Mouse (Mus musculus) gastrocnemius, postnatal 36 days (tissue): ENCODE measurements around the gene Chst3. TPM values are rescaled to one million over a fixed set of nuclear protein-coding genes. Genes with fewer than 3 reads are reported as not detected.

Source experiments
- microRNA-seq, 2 experiments: library from miRNA; unstranded; fragments of <30 nt; microRNA quantifications; one replicate each; pipeline ENCODE4 v1.2.0; 2021
- total RNA-seq, 2 experiments: library from RNA; stranded (reverse); gene quantifications; 2 replicates each; pipeline ENCODE4 v1.2.3; 2021

Chst3 gene
- total RNA-seq, 2 experiments from 2014 or later: 0.36 to 0.37 TPM

Small RNA genes within 50 kb of the gene (microRNA-seq; reads per million reads assigned to microRNA genes)
- gene Gm22117: 0 reads per million in 2 experiments

Other genes with a start within 250 kb of the Chst3 start
- gene Ascc1, start 216.5 kb downstream of the Chst3 start, total RNA-seq: 10 to 100 TPM; 12.8 to 13.1 TPM
- gene Anapc16, start 216.1 kb downstream of the Chst3 start, total RNA-seq: 10 to 100 TPM; 45.0 to 46.0 TPM
- 1 to 10 TPM; 4.9 to 5.8 TPM for gene Spock2, start 113.0 kb downstream of the Chst3 start, total RNA-seq
- 100 to 1,000 TPM; 685 to 809 TPM for gene Psap, start 58.4 kb upstream of the Chst3 start, total RNA-seq
- gene Vsir, start 127.6 kb upstream of the Chst3 start, total RNA-seq: 1 to 10 TPM; 5.6 to 8.2 TPM
- gene Gm17455, start 180.5 kb upstream of the Chst3 start, total RNA-seq: not detected